Mouse (Mus musculus): ENCODE results near the gene Dync1i2. TPM values are rescaled to one million over a fixed set of nuclear protein-coding genes. Genes with fewer than 3 reads are reported as not detected.

Gene Dync1i2
- 10 to 100 TPM; 44.4 to 45.1 TPM for total RNA-seq (2021)
- long read RNA-seq, experiment 1, transcript Dync1i2-204 (16 exons, 2,466 nt) = minor isoform, 10 of 61 reads
- long read RNA-seq, experiment 1, transcript Dync1i2-201 (16 exons, 2,631 nt) = major isoform, 36 of 61 reads
- long read RNA-seq, experiment 1, partial matches to known transcripts = 10 of 61 reads
- long read RNA-seq, experiment 1, other reads (novel, unspliced or antisense) = 5 of 61 reads
- long read RNA-seq, experiment 2, transcript Dync1i2-201 (16 exons, 2,631 nt) = major isoform, 35 of 60 reads
- long read RNA-seq, experiment 2, transcript Dync1i2-204 (16 exons, 2,466 nt) = minor isoform, 14 of 60 reads
- long read RNA-seq, experiment 2, partial matches to known transcripts = 7 of 60 reads
- long read RNA-seq, experiment 2, other reads (novel, unspliced or antisense) = 2 of 60 reads

DNA sequence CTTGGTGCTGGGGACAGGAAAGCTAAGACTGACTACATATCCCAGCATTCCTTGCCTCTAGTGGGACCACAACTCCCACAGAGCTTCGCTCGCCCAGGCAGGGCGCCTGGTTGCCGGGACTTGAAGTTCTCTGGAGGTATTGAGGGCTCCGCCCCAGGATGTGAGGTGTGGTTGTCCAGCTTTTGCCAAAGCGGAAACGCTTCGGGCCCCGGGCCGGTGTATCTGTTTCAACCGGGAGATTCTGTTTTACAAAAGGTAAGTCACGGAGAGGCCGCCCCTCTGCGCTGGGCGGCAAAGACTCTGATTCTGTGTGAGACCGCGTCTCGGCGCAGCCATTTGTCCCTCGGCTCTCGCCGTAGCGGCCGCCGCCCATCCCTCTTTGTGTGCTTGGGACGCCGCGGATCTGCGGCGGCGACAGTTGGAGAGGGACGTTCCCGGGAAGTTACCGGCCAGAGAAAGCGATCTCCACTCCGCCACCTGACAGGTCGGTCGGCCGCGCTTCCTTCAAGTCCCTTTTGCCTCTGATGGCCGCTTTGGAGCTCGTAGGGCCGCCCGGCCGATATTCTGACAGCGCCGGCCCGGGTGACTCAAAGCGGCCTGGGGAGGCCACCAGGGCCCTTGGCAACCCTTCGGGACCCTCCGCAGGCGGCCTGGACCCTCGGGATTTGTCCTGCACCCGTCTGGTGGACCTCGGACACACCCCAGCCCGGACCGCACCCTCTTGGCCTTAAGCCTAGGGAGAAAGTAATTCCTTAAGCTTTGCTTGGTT lies at the start of gene Dync1i2:
Dync1i2 (plus strand) TSS at position 116 of the 769 bp plus-strand sequence.
- intact Hi-C loops (cut with DNase I; ENCODE audit: low total_unique reads) = no loop called here
- DNase-seq = peak; percentile 92

DNA sequence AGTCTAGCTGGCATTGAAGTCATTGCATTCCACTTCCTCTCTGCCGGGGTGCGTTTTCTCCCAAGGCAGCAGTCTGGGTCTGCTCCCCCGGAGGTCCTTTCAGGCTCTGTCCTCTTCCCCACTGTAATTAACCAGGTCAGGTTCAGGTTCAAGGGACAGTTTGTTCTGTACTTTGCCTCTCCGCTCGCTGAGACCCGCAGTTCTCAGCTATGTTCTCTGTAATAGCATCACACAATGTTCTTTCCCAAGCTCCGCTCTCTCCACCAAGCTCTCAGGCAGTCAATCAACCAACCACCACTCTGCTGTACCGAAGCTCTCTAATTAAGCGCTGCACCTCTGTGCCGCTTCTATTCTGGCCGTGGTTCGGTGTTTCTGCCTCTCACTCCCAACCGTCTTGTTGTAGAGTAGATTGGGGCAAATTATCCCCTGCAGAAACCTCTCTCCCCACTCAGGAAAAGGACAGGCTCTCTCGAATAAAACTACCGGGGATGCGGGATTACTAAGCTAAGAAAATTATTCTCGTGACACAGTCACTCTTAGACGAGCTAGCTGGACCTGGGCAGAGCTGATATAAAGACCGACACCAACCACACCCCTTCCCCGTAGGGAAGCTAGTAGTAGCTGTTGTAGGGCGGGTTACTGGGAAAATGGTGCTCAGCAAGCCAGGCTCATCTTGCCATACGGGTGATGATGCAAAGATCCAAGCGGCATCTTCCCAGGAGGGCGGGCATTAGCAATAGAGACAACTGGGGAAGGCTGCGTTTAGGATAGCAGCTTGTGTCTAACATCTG lies 48.5 kb upstream of the Dync1i2 start:
- intact Hi-C loops (cut with DNase I; ENCODE audit: low total_unique reads) = no loop called here
- no peak for DNase-seq

DNA sequence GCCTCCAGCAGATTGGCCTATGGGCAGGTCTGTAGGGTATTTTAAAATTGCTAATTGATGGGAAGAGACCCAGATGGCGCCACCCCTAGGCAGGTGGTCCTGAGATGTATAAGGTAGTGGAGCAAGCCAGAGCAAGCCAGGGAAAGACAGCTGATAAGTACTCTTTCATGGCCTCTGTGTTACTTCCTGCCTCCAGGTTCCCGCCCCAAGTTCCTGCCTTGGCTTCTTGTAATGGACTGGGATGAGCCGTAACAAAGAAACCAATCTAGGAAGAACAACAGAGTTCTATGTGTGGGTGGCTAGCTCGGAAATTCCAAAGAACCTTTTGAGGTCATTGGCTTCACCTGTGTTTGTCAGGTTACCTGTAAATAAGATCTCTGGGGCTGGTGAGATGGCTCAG lies 44.3 kb upstream of the Dync1i2 start:
- intact Hi-C loops (cut with DNase I; ENCODE audit: low total_unique reads) = no loop called here

DNA sequence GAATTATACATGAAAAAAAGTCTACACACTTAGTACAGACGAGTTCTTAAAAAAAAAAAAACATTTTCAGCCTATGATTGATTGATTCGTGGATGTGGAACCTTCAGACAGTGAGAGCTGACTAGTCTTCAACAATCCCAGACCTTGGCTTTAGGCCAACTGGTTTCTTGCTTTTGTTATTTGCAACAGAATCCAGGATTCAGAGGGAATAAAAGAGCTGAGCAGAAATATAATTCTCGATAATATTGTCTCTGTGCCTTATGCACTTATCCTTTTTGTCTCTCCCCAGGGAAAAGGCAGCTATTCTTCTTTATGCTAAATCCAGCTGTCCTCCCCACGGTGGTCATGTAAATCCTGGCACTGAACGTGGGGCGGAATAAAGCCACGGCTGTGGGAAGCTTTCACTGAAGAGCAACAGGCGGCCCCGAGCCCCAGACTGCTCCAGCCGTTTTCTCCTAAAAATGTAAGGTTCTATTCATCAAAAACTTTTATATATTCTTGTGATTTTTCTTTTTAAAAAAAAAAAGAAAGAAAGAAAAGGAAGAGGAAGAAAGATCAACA lies 43.0 kb upstream of the Dync1i2 start:
- DNase-seq = no peak
- intact Hi-C loops (cut with DNase I; ENCODE audit: low total_unique reads) = no loop called here

More for the DNA sequence above, 44.3 kb upstream of the Dync1i2 start:
- no peak for DNase-seq

DNA sequence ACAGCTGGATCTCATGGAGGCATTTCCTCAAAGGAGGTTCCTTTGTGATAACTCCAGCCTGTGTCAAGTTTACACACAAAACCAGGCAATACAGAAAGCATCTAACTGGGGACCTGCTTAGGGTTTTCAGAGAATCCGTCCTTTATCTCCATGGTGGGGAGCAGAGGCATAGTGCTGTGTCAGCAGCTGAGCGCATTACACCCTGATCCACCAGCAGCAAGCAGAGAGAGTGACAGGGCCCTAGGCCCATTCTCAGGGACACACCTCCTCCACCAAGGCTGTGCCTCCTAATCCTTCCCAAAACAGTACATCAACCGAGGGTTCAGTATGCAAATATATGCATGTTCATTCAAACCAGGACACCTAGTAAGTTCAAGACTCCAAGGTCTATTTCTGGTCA lies 38.5 kb upstream of the Dync1i2 start:
- no peak for DNase-seq
- intact Hi-C loops (cut with DNase I; ENCODE audit: low total_unique reads) = no loop called here

DNA sequence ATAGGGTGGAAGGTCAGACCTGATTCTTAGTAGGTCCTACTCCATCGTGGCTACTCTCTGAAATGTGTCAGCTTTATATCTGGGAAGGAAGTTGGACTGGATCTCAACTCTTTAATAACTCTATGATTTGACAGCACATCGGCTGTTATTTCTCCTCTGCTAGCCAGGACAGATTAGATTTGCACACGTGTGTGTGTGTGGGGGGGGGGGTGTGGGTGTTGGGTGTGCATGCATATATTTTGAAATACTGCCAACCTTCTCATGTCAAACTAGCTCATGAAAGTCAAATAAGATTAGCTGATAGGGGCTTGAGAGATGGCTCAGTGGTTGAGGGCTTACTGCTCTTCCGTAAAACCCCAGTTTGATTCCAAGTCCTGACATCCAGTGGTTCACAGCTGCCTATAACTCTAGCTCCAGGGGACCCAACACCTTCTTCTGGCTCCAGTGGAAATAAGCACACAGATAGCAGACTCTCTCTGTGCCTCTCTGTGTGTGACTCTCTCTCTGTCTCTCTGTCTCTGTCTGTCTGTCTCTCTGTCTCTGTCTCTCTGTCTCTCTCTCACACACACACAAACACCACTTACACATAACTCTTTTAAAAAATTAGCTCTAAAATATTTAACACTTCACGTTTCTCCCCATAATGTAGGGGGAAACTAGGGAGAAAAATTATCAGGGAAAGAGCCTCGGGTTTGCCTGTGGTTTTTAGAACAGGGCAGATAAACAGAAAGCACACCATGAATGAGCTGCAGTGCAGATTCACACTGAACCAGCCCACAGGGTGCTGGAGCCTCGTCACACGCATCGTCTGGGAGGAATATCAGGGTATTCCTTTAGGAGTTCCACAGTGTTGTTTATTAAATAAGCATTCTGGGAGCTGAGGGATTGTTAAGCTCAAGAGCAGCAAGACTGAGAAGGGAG lies 34.9 kb upstream of the Dync1i2 start:
- no peak for DNase-seq
- intact Hi-C loops (cut with DNase I; ENCODE audit: low total_unique reads) = no loop called here

DNA sequence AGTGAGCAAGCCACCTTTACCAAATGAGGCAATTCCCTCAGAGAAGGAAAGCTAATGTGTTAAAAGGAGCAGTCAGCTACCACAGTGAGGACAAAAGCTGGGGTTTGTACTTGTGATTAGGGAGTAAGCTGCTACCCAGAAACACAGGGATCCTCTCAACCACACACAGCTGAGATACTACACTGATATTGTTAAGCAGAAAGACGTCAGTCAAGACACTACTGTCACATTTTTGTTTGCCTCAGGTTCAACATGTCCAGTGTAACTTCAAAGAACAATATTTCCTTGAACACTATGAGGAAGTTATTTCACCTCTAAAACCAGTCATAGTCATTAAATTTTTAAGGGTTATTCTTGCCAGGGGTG lies 34.3 kb upstream of the Dync1i2 start:
- no peak for DNase-seq
- intact Hi-C loops (cut with DNase I; ENCODE audit: low total_unique reads) = no loop called here

DNA sequence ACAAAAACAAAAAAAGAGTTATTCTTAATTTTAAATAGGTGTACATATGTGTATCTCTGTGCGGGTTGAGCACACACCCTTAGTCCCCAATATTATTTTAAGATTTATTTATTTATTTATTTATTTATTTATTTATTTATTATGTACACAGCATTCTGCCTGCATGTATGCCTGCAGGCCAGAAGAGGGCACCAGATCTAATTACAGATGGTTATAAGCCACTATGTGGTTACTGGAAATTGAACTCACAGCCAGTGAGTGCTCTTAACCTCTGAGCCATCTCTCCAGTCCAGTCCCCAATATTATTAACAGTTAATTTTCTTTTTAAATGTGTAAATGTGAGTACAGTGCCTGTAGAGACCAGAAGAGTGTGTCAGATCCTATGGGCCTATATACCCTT lies 33.7 kb upstream of the Dync1i2 start:
- intact Hi-C loops (cut with DNase I; ENCODE audit: low total_unique reads) = no loop called here
- no peak for DNase-seq

DNA sequence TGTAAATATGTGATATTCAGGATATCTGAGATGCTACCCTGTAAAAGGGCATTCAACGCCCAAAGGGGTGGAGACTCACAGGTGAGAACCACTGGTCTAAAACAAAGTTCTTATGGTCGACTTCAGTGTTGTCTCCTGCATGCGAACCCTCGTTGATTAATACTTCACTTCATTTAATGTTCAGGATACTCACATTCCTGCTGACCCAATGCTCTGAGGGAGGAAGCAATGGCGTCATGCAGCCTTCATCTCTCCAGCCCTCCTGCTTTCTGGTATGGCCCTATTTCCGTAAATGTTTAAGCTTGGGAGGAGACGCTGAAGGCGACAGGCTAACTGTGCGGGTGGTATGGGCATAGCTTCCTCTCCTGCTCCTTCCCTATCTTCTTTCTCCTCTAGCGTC lies 31.8 kb upstream of the Dync1i2 start:
- intact Hi-C loops (cut with DNase I; ENCODE audit: low total_unique reads) = no loop called here
- no peak for DNase-seq

DNA sequence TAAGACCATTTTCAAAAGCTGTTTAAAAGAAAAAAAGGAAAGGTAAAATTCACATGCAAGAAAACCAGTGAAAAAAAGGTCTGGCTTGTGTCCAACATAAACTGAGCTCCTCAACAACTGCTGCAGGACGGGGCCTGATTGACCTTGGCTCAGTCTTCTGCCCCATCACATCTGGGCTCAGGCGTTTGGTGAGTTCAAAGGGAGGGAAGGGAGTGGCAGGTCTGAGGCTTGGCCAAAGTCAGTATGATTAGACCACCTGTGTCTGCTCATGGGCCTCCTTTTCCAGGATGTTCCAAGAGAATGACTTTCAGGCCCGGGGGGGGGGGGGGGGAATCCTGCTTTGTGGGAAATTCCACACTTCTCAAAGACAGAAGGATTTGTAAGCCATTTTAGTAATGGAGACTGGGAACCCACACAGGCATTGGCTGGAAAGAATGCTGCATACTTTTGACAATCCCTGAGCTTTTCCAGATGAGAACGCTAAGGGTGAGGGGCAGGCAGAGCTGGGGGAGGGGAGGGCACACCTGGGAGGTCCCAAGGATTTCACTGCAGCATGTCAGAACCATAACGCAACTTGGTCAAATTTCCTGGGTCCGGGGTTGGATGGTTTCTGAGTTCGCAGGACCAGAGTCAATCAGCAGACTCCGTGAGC lies 30.8 kb upstream of the Dync1i2 start:
- no peak for DNase-seq
- intact Hi-C loops (cut with DNase I; ENCODE audit: low total_unique reads) = no loop called here

DNA sequence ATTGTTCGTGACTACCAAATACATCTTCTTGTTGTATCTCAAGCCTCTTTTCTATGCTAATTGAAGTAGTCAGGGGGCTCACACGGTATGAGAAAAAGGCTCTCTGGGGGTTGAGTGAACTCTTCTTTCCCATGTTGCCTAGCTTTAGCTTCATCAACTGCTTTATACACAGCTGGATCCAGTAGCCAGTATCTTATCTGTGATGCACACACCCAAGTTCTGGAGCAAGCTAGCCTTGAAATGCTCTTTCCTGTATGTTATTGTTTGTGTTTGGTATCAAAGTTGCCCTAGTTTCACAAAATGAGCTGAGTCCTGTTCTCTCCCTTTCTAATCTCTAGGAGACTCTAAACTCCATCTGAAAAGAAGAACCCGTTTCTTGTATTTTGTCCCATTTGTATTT lies 23.6 kb upstream of the Dync1i2 start:
- intact Hi-C loops (cut with DNase I; ENCODE audit: low total_unique reads) = no loop called here

DNA sequence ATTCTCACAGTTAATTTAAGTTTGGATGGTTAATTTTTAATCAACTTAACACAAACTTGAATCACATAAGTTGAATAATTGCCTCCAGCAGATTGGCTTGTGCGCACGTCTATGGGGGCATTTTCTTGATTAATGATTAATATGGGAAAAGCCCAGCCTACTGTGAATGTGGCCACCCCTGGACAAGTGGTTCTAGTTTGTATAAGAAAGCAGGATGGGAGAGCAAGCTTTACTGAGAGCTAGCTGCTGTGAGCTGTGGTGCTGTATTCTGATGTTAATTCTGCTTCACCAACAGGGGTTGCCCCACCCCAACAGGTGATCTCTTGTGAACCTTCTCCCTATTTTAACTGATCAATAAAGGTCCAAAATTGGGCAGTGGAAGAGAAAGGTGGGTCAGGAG lies 22.6 kb upstream of the Dync1i2 start:
- intact Hi-C loops (cut with DNase I; ENCODE audit: low total_unique reads) = no loop called here
- no peak for DNase-seq

More for the DNA sequence above, 23.6 kb upstream of the Dync1i2 start:
- DNase-seq = no peak

DNA sequence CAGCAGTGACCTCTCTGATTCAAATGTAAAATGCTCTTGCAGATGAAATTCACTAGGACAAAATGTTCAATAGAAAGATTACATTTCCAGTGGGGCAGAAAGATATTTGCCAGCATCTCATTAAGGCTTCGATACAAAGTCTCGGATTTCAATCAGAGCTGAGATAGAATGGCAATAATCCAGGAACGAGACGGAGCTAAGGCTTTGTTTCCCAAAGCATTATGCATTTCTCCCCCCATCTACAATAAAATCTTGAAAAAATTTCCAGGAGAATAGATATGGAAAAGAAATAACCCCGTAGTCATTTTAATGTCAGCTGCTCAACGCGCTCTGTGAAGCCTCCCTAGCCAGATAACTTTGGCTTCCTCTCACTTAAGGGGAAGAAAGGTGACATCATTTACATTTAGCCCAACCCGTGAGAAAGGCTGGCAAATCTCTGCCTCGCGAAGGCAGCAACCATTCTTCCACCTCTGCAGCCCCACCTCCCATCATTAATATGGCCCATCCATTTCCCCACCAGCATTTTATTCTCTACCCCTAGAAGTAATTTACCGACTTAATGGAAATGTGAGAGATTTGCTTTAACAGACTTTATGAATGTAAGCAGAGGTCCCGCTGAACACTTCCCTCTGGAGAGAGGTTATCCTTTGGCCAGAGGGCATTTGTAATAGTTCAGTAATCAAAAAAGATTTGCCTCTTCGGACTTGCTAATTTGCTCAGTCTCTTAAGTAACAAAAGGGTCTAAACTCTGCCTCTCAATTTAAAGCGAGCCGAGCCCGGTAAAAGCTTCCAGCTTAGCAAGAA lies 19.9 kb upstream of the Dync1i2 start:
- intact Hi-C loops (cut with DNase I; ENCODE audit: low total_unique reads) = no loop called here

DNA sequence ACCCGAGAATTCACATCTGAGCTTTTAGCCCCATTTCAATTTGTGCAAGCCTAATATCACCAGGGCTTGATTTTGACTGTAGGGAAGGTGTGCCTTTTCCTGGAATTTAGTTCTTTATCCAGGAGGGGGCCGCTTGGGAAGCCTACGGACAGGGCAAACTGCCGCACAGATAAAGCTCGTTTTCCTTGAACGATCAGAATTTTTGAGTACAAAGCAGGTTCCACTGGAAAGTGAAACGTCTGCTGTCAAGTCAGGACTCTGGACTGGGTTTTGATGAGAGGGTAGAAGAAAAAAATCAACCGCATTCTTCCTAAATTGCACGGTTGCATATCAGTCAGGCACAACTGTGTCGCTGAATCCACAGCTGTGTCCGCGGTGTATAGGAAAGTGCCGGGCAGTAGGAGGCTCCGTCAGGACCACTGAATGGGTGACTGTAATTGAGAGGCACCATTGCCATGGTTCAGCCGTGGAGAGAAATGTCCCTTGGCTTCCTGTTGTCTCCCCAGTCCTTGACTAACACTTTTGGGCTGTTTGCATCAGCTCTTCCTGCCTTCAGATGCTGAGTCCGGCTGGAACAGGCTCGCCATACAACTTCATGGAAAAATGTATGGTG lies 19.2 kb upstream of the Dync1i2 start:
- intact Hi-C loops (cut with DNase I; ENCODE audit: low total_unique reads) = no loop called here
- no peak for DNase-seq

More for the DNA sequence above, 19.9 kb upstream of the Dync1i2 start:
- no peak for DNase-seq

DNA sequence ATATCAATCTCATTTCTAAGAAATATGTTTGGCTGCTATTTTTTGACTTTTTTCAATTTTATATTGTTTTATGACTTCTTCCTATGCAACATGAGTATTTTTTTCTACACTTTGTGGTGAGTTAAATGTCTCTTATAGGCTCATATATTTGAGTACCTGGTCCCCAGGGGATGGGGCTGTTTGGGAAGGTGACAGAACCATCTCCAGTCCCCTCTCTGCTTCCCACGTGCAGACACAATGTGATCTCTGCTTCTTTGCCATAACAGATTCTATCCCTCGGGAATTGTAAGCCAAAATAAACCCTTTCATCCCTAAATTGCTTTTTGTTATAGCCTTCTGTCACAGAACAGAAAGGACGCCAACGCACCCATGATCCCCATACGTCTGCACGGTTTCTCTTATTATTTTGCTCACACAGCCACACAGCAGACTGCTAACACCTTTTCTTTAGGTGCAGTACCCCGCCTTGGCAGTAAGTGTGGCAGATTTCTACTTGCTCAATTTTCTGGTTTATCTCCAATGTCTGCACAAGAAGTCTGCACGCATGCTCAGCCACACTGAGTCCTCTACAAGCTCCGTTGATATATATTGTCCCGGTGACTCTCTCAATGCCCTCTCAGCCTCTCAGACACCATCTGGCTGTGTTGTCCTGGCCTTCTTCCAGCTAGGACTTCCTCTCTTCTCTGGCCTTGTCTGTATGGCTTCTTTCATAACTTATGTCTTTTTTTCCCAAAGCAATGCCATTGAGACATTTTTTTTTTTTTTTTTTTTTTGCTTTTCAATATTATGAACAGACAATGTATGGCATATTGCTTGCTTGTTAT lies 17.2 kb upstream of the Dync1i2 start:
- intact Hi-C loops (cut with DNase I; ENCODE audit: low total_unique reads) = no loop called here
- no peak for DNase-seq

DNA sequence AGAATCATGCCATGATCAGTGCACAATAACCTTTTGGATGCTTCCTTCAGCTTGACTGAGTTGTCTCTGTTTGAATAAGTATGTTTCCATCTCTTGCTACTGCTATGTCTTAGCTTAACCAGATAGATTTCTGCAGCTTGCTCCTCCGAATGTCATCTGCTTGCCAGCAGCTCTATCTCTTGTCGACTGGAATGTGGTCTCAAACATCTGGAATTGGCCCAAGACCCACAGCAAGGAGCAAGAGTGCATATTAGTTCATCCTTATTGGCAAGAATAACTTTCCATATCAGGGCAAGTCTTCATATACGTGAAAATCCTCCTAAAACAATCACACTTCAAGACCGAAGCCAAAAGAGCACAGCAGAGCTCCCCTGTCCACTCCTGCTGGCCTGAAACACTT lies 14.6 kb upstream of the Dync1i2 start:
- DNase-seq = no peak
- intact Hi-C loops (cut with DNase I; ENCODE audit: low total_unique reads) = no loop called here

Measured in gastrocnemius, postnatal 14 days (tissue).